Mouse (Mus musculus) lung, postnatal 36 days (tissue): ENCODE data around the gene Rxrb.
"Not testable (repeated sequence)": the region's sequence is repeated elsewhere in the genome, so short reads cannot be mapped to it uniquely, and the experiment has no call there.

ENCODE experiments used
- DNase-seq: peaks from one replicate; pipeline ENCODE4 v3.0.0; 2022; ENCODE audit warnings: mixed read lengths

Gene Rxrb

GRCm38 (mm10) chr17:34031465-34032173, at the start of gene Rxrb, which contains the start of gene Slc39a7:
TSS of gene Rxrb (plus strand) at chr17:34031812.
TSS of gene Slc39a7 (minus strand) at chr17:34031682.
- DNase-seq, result peak; percentile 97

DNA sequence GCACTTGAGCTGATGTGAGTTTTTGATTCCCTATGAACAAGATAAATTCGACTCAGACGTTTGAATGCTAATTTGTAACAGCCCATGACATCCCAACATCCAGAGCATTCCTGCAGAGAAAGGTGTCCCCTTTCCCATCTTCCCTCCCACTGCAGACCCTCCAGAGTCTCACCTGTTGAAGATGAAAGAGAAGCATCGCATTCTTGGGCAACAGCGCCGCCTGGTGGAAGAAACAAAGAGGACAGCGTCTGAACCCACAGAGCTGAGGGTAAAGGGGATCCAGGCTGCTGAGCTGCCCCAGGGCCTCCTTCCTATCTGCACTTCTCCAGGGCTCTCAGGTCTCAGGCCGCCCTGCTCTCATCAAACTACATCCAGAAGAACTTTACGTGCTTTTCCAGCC, 49.5 kb upstream of the Rxrb start:
- DNase-seq, result peak; percentile 77

DNA sequence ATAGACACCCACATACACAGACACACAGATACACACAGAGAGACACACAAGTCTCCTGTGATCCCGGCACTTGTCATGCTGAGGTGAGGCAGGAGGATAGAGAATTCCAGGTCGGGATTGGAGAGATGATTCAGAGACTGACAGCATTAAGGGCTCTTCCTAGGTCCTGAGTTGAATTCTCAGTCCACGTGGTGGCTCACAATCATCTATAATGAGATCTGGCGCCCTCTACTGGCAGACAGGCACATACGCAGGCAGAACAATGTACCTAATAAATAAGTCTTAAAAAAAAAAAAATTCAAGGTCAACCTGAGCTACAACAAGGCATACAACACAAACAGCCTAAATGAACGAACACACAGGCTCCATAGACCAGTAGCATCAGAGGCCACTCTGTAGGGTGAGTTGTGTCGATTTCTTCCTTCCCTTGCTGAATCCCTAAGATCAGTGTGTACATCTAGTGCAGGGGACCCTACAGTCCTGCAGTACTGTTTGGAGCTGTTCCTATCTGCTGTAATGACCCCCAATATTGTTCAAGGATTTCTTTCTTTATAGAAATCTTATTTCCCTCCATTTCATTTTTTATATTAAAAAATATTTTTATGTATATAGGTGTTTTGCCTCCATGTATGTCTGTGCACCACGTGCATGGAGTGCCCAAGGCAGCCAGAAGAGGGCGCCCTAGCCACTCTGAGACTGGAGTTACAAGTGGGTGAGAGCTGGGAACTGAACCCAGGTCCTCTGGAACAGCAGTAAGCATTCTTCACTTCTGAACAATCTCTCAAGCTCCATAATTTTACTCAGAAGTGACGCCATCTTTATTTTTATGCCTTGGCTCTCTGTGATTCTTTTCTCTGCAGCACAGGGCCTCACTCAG, 39.6 kb upstream of the Rxrb start:
- peak; percentile 80 for DNase-seq

- DNase-seq, result no peak
Observed at GRCm38 (mm10) chr17:33994959-33995358, 36.7 kb upstream of the Rxrb start.

DNA sequence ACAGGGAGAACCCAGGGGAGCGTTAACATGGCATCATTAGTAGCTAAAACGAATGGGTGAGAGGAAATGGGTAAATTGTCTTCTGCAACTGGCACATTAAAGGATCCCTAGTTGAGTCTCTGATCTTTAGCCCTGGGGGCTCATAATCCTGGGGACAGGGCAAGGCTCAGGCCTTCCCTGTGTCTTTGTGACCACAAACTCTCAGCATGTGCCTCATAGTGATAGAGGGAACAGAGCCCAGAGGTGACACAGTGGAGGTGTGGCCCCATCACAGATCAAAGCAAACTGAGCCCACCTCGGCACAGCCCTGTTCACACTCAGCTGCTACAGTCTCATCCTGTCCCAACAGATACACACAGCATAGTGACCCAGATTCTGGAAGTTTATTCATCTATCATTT, 36.0 kb upstream of the Rxrb start:
- no peak for DNase-seq

GRCm38 (mm10) chr17:33997025-33997424, 34.6 kb upstream of the Rxrb start:
- not testable (repeated sequence) for DNase-seq

- not testable (repeated sequence) for DNase-seq
Observed at GRCm38 (mm10) chr17:33998697-33999096, 32.9 kb upstream of the Rxrb start.

DNA sequence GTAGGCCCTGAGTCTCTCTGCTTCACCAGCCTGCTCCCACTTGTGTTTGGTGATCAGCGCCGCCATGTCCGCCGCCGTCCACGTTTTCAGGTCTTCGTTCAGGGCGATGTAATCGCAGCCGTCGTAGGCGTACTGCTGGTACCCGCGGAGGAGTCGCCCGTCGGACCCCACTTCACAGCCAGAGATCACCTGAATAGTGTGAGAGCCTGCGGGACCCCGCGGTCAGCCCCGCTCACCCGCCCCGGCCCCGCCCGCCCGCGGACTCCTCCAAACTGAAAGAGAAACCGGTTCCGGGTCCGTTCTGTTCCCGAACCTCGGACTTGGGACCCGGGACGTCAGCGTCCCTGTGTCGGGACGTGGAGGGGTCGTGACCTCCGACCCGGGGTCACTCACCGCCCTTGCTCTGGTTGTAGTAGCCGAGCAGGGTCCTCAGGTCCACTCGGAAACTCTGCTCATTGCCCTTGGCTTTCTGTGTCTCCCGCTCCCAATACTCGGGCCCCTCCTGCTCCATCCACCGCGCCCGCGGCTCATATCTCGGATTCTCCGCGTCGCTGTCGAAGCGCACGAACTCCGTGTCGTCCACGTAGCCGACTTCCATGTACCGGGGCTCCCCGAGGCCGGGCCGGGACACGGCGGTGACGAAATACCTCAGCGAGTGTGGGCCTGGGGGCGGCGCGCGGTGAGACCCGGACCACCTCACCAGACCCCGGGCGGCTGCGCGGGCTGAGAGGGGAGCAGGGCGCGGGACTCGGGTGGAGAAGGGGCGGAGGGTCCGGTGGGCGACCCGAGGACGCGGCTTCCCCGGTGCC, 32.1 kb upstream of the Rxrb start:
- peak; percentile 53 for DNase-seq

DNA sequence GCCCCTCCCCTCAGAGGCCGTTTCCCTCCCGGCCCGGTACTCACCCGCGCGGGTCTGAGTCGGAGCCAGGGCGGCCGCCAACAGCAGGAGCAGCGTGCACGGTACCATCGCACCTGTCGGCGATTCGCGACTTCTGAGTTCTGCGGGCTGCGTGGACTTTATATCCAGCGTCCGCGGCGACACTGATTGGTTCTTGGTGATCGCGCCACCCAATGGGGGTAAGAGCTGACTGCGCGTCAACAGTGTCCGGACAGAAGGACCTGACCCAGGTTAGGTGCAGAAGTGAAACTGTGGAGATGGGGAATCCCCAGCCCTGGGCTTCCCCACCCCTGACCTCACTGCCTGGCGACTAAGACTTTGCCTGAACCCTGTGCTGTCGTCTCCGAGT, 31.5 kb upstream of the Rxrb start, which contains the start of gene H2-K1:
Gene H2-K1 (minus strand): TSS at position 198 of the 388 bp plus-strand sequence.
- DNase-seq, result peak; percentile 98

- not testable (repeated sequence) for DNase-seq
Observed at GRCm38 (mm10) chr17:34000796-34001195, 30.8 kb upstream of the Rxrb start.

- DNase-seq, result peak; percentile 57
Observed at GRCm38 (mm10) chr17:34003426-34003825, 28.2 kb upstream of the Rxrb start.

GRCm38 (mm10) chr17:34006570-34006969, 25.0 kb upstream of the Rxrb start:
- DNase-seq, result no peak

DNA sequence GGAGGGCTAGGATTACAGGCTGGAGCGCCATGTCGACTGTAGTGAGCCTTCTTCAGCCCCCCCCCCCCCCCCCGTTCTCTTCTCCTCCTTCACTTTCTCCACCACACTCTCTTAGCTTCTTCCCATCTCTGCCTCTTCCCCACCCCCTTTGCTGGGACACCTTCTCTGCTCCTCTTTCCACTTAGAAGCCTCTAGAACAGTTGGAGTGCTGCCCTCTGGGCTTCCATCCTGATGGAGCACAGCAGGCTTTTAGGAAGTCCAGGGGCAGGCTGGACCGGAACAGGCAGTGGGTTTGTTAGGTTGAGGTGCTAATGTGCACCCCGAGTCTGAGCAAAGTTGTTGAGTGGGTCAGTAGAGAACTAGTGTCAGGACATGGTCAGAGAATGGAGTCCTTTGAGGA, 21.5 kb upstream of the Rxrb start:
- DNase-seq, result no peak

GRCm38 (mm10) chr17:34013436-34013835, 18.2 kb upstream of the Rxrb start:
- DNase-seq, result no peak

DNA sequence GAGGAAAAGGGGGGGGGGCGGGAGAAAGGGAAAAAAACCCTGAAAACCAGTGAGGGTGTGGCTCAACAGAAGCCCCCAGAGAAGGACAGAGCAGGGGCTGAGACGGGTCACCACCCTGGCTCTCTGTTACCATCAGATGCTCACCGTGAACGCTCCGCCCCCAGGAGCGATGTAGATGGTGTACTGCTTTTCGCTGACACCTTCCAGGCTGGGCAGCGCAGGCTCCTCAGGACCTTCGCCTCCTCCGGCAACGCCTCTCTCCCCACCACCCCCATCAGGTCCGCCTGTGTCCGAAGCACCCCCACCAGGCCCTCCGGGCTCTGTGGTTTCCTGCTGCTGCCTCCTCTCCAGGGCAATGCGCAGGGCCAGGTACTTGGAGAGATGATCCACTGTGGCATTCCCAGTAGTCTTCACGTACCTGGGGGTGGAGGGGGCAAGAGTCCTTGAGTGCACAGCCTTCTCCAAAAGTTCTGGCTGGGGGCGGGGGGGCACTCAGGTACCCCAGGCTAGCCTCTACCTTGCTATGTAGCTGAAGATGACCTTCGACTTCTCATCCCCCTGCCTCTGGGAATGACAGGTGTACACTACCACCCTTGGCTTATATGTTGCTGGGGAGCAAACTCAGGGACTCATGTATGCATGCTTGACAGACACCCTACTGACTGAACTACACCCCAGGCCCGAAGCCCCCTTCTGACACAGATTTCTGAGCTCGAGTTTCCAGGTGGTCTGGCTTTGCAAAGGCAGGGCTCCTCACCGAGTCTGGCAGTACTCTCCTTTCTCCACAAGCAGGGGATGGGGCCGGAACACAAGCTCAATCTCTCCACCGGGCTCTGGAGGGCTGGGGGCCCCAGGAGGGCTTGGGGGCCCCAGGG, 9.8 kb upstream of the Rxrb start:
- DNase-seq, result no peak

- DNase-seq, result no peak
Observed at GRCm38 (mm10) chr17:34022414-34022783, 9.2 kb upstream of the Rxrb start.

- no peak for DNase-seq
Observed at GRCm38 (mm10) chr17:34022987-34023386, 8.6 kb upstream of the Rxrb start.

DNA sequence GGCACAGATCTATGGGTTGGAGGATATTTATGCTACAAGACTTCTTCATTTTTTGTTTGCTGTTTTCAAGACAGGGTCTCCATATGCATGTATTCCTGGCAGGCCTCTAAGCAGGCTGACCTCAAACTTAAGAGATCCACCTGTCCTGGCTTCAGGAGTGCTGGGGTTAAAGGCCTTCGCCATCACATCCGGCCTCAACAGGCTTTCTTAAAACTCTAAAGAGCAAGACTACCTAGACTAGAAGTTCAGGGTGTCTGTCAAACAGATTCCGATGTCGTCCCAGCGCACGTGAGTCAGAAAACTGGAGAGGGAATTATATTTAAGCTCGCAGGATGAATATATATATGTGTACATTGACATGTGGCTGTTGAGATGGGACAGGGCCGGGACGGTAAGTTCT, 7.9 kb upstream of the Rxrb start:
- DNase-seq, result no peak

- peak; percentile 86 for DNase-seq
Observed at GRCm38 (mm10) chr17:34024317-34024821, 7.2 kb upstream of the Rxrb start, which contains the start of gene Ring1. TSS of gene Ring1 (minus strand) at chr17:34024680.

GRCm38 (mm10) chr17:34024861-34025755, 6.5 kb upstream of the Rxrb start:
- no peak for DNase-seq

DNA sequence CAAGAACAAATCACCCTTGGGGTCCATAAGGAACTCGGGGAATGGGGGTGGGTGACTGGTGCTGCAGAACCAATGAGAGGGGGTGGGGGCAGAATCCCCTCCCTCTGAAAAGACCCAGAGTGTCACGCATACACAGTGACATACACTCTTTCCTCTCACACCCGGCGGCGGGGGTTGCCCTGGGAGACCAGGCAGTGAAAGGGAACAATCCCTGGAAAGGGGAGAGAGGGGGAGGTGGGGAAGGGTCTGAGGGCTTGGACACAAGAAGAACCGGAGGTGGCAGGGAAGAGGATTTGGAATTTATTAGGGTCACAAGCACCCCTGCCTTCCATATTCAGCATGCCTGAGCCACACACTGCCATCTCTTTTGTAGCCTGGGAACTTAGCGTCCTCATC, 5.9 kb upstream of the Rxrb start:
- no peak for DNase-seq
